Mouse (Mus musculus) testis, postnatal 10 days (tissue): ENCODE results near the gene Tsen54.

ENCODE experiments used
- DNase-seq: peaks from one replicate; pipeline ENCODE4 v3.0.0; 2021; ENCODE audit warnings: low spot score

Gene Tsen54

GRCm38 (mm10) chr11:115814605-115815450, at the start of gene Tsen54:
Gene Tsen54, plus strand, starts transcription at chr11:115814724.
- peak; percentile 96 for DNase-seq

GRCm38 (mm10) chr11:115765103-115765606, 49.4 kb upstream of the Tsen54 start, which contains the start of gene Tmem94:
Gene Tmem94, plus strand, starts transcription at chr11:115765433.
- DNase-seq: peak; percentile 96

GRCm38 (mm10) chr11:115765607-115766141, 48.9 kb upstream of the Tsen54 start:
- peak; percentile 72 for DNase-seq

GRCm38 (mm10) chr11:115766356-115766943, 48.1 kb upstream of the Tsen54 start:
- DNase-seq: no peak

- DNase-seq: no peak
These were observed 47.5 kb upstream of the Tsen54 start for GRCm38 (mm10) chr11:115766981-115767380.

GRCm38 (mm10) chr11:115768896-115769295, 45.6 kb upstream of the Tsen54 start:
- DNase-seq: no peak

GRCm38 (mm10) chr11:115774653-115775052, 39.9 kb upstream of the Tsen54 start:
- DNase-seq: no peak

GRCm38 (mm10) chr11:115775821-115776665, 38.5 kb upstream of the Tsen54 start:
- DNase-seq: peak; percentile 48

GRCm38 (mm10) chr11:115776954-115777353, 37.6 kb upstream of the Tsen54 start:
- DNase-seq: no peak

- DNase-seq: no peak
These were observed 36.8 kb upstream of the Tsen54 start for GRCm38 (mm10) chr11:115777487-115778335.

- DNase-seq: peak; percentile 79
These were observed 35.4 kb upstream of the Tsen54 start for GRCm38 (mm10) chr11:115779038-115779571.

- no peak for DNase-seq
These were observed 34.1 kb upstream of the Tsen54 start for GRCm38 (mm10) chr11:115780141-115781070.

- DNase-seq: no peak
These were observed 28.1 kb upstream of the Tsen54 start for GRCm38 (mm10) chr11:115786473-115786872.

- no peak for DNase-seq
These were observed 24.7 kb upstream of the Tsen54 start for GRCm38 (mm10) chr11:115789787-115790186.

- DNase-seq: no peak
These were observed 22.6 kb upstream of the Tsen54 start for GRCm38 (mm10) chr11:115791919-115792318.

GRCm38 (mm10) chr11:115792353-115792752, 22.2 kb upstream of the Tsen54 start:
- no peak for DNase-seq

- no peak for DNase-seq
These were observed 17.6 kb upstream of the Tsen54 start for GRCm38 (mm10) chr11:115796898-115797297.

GRCm38 (mm10) chr11:115797665-115798064, 16.9 kb upstream of the Tsen54 start:
- no peak for DNase-seq

GRCm38 (mm10) chr11:115800981-115801380, 13.5 kb upstream of the Tsen54 start:
- no peak for DNase-seq
